Mouse (Mus musculus) intestine, embryonic 16.5 days (tissue): ENCODE measurements around the gene Pkdrej. TPM values are rescaled to one million over a fixed set of nuclear protein-coding genes. Genes with fewer than 3 reads are reported as not detected.

Experiments
- ATAC-seq: fragments of 200-750 bp; cut with Nextera tagmentation; 2 replicates; pipeline ENCODE4 v1.8.0; 2017; ENCODE audit warnings: moderate TSS enrichment, moderate library complexity
- H3K27ac ChIP-seq: fragments of 300-500 bp; sonication (generic); 2 replicates; pipeline ENCODE4 v1.5.1; 2014; ENCODE audit warnings: mild to moderate bottlenecking, low read length
- H3K27me3 ChIP-seq: fragments of 300-500 bp; sonication (generic); replicated peaks from 2 replicates; pipeline ENCODE4 v1.6.1; 2014; ENCODE audit warnings: low read length, control low read depth, mixed read lengths; ENCODE audit not compliant: control insufficient read depth, insufficient read depth
- H3K36me3 ChIP-seq: fragments of 300-500 bp; sonication (generic); 2 replicates; pipeline ENCODE4 v1.6.1; 2014; ENCODE audit warnings: low read length, control low read depth; ENCODE audit not compliant: control insufficient read depth, insufficient read depth
- H3K4me1 ChIP-seq: fragments of 300-500 bp; sonication (generic); 2 replicates; pipeline ENCODE4 v1.6.1; 2014; ENCODE audit warnings: low read length, control low read depth, mixed read lengths; ENCODE audit not compliant: control insufficient read depth, insufficient read depth
- H3K4me2 ChIP-seq: fragments of 300-500 bp; sonication (generic); 2 replicates; pipeline ENCODE4 v1.6.1; 2014; ENCODE audit warnings: low read depth, low read length, control low read depth
- H3K4me3 ChIP-seq: fragments of 300-500 bp; sonication (generic); 2 replicates; pipeline ENCODE4 v1.5.1; 2014; ENCODE audit warnings: mild to moderate bottlenecking, low read length
- H3K9ac ChIP-seq: fragments of 300-500 bp; sonication (generic); 2 replicates; pipeline ENCODE4 v1.6.1; 2014; ENCODE audit warnings: low read depth, low read length
- H3K9me3 ChIP-seq: fragments of 300-500 bp; sonication (generic); 2 replicates; pipeline ENCODE4 v1.6.1; 2016; ENCODE audit warnings: low read length, control low read depth; ENCODE audit not compliant: control insufficient read depth
- WGBS: fragments of 180-500 bp; shearing (Covaris S2); extraction: QIAGEN DNeasy Blood & Tissue Kit; methylation state at CpG from one replicate; pipeline ENCODE4 v1.1.7; 2014; 5-methylcytosine and 5-hydroxymethylcytosine counted together
- polyA plus RNA-seq: library from polyadenylated mRNA; unstranded; fragments of >200 nt; fragmentation: Nextera tagmentation; extraction: Ambion mirVana; gene quantifications from 2 replicates; pipeline ENCODE4 v1.2.1, GENCODE M21; 2015

Gene Pkdrej
- polyA plus RNA-seq, 1 experiment from 2014 or later = 0.17 TPM

DNA sequence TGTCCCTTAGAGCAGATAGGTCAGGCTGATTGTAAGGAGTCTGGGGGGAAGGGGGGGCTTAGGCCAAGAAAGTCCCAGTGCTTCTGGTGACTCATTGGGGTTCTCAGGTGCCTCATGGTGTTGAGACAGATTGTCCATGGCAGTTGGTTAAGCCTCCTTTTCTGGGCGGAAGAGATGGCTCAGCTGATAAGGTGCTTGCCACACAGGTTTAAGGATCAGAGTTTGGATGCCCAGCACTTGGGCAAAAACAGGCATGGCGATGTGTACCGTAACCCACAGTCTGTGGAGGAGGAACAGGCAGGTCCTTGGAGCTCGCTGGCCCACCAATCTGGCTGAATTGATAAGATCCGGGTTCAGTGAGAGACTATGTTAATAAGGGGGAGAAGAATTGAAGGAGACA lies 15.4 kb upstream of the Pkdrej start:
- 0 out of 2 replicates have a peak, but pooled peaks cover 4% of the 10 kb centered on the region for H3K4me1 ChIP-seq
- WGBS = 94% methylated on average over 5 of the region's 5 CpGs
- no peak overlapping the region for H3K4me2 ChIP-seq
- H3K4me3 ChIP-seq = no peak overlapping the region
- no peak for ATAC-seq
- H3K27ac ChIP-seq = no peak overlapping the region
- no peaks in the 10 kb centered on the region for H3K36me3 ChIP-seq
- no peaks in the 10 kb centered on the region for H3K27me3 ChIP-seq
- H3K9ac ChIP-seq = no peak overlapping the region
- H3K9me3 ChIP-seq = no peaks in the 10 kb centered on the region

DNA sequence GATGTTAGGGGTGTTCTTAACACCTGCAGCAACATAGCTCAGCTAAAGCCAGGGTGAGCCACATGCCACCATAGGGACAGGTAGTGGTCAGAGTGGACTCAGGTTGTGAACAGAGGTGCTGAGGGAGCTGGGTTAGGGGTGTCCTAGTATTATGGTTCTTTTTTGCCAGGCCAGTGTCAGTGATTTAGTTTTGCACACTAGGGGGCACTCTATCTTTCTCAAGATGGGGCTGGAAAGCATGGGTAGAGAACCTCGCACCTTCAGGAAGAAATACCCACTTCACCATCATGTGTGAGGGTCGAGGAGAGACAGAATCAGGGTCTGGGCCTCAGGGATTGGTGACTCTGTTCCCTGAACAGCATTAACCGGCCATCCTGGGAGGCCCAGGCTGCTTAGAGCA lies 13.8 kb upstream of the Pkdrej start:
- no peaks in the 10 kb centered on the region for H3K36me3 ChIP-seq
- no peak for ATAC-seq
- H3K9me3 ChIP-seq = no peaks in the 10 kb centered on the region
- no peak overlapping the region for H3K4me3 ChIP-seq
- H3K27me3 ChIP-seq = no peaks in the 10 kb centered on the region
- H3K4me2 ChIP-seq = no peak overlapping the region
- 57% methylated on average over 3 of the region's 3 CpGs for WGBS
- no peak overlapping the region for H3K9ac ChIP-seq
- H3K27ac ChIP-seq = no peak overlapping the region
- peaks cover 8% of the 10 kb centered on the region; the same call in 1 of the 2 replicates for H3K4me1 ChIP-seq

DNA sequence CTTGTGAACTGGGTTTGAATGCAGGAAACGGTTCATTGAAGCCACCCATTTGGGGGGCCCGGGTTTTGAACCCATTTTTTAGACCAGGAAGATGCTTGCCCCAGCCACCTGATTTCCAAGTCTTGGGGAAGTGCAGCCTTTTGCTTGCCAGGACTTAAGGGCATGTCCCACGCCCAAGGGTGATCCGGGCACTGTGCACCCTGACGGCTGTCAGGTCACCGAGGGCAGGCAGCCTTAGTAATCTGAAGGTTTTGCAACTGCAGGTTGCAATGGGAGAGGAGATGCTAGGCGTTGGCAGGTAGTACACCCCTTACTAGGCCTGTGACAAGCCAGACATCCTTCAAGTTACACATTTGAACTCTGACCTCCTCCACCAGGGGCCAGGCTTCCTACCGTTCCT lies 11.1 kb upstream of the Pkdrej start:
- no peaks in the 10 kb centered on the region for H3K9me3 ChIP-seq
- peak; percentile 36 for ATAC-seq
- WGBS = 45% methylated on average over 8 of the region's 8 CpGs
- H3K4me3 ChIP-seq = peak overlapping the region; percentile 58
- H3K27ac ChIP-seq = peak overlapping the region; percentile 65; the same call in 1 of the 2 replicates
- peak overlapping the region; percentile 75 for H3K9ac ChIP-seq
- peaks cover 8% of the 10 kb centered on the region; the same call in 1 of the 2 replicates for H3K4me1 ChIP-seq
- no peaks in the 10 kb centered on the region for H3K36me3 ChIP-seq
- H3K27me3 ChIP-seq = no peaks in the 10 kb centered on the region
- H3K4me2 ChIP-seq = peak overlapping the region; percentile 82

DNA sequence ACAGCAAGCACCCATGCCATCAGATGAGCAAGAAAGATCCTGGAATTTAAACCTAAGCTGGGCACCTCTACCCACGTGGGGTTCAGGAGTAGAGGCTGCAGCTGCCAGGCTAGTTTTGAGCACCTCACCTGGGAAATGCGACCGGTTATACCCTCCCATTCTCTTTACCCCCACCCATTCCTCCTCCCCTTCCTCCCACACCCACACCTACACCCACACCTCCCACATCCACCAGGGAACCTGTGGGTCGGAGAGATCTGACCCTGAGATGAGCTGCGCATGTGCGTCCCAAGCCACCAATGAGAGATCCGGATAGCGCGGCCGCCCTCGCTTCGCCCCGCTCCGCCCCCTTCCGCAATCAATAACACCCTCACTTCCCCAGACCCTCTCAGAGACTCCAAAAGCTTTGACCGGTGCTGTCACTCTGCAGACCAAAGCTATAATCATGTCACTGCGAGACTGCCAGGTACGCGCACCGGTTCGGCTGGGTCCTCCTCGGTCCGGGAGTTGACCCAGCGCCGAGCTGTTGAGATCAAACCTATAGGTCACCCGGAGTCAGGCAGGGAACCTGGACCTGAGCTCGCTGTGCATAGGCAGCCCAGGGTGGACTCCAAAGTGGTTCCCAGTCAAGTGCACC lies 10.5 kb upstream of the Pkdrej start, which contains the start of gene Ttc38:
Gene Ttc38 (plus strand): TSS at position 353 of the 637 bp plus-strand sequence.
- Histone ChIP-seq H3K4me2 (peak within 1 kb of the TSS; percentile 82), H3K4me3 (peak within 1 kb of the TSS; percentile 58), H3K27me3 (no peaks in the 10 kb centered on the region), H3K9ac (peak within 1 kb of the TSS; percentile 75), H3K27ac (peak within 1 kb of the TSS; percentile 65; the same call in 1 of the 2 replicates), H3K4me1 (peaks cover 8% of the 10 kb centered on the region; the same call in 1 of the 2 replicates), H3K9me3 (no peaks in the 10 kb centered on the region), H3K36me3 (no peaks in the 10 kb centered on the region)
- peak; percentile 92 for ATAC-seq
- under 1% methylated on average over 27 of the region's 27 CpGs for WGBS

DNA sequence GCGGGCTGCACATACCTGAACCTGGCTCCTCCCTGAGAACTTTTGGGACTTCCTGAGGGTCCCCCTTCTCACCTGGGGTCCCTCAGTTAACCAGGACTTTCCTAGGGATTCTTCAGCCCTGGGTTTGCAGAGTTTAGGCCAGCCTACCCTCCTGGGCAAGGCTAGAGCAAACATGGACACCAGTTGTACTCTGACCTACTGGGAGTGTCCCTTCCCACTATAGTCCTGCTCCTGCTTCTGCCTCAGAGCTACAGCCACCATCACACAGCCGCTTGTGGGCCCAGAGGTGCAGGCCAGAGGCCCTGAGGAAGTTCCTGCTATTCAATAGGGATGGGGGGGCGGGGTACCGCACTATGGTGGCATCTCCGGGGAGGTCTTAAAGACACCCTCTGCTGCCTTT lies 7.9 kb upstream of the Pkdrej start:
- WGBS = 63% methylated on average over 5 of the region's 5 CpGs
- H3K4me2 ChIP-seq = no peak overlapping the region
- no peaks in the 10 kb centered on the region for H3K36me3 ChIP-seq
- H3K9ac ChIP-seq = no peak overlapping the region
- no peak overlapping the region for H3K4me3 ChIP-seq
- H3K27ac ChIP-seq = no peak overlapping the region
- H3K27me3 ChIP-seq = no peaks in the 10 kb centered on the region
- H3K4me1 ChIP-seq = peaks cover 8% of the 10 kb centered on the region; the same call in 1 of the 2 replicates
- ATAC-seq = 0 out of 2 replicates have a peak, but pooled peaks have one; percentile 44
- no peaks in the 10 kb centered on the region for H3K9me3 ChIP-seq

DNA sequence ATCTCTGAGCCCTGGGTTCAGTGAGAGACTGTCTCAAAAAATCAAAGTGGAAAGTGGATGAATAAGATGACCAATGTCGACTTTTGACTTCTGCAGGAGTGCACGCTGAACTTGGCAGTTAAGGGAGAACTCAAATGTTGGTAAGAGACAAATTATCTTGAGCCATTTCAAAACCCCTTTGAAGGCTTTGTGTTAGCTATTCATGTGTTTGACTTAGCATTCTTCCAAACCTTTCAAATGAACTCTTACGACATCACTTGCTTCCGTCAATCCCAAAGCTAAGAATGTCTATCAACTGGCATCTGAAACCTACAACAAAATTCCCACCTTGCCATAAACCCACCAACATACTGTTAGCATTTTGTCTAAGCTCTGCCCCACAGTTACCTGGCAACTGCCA lies 6.5 kb upstream of the Pkdrej start:
- Histone ChIP-seq H3K36me3 (no peaks in the 10 kb centered on the region), H3K27me3 (no peaks in the 10 kb centered on the region), H3K27ac (no peak overlapping the region), H3K4me3 (no peak overlapping the region), H3K9me3 (no peaks in the 10 kb centered on the region), H3K4me2 (no peak overlapping the region), H3K4me1 (peaks cover 8% of the 10 kb centered on the region; the same call in 1 of the 2 replicates), H3K9ac (no peak overlapping the region)
- WGBS = 83% methylated on average over 4 of the region's 4 CpGs
- no peak for ATAC-seq

DNA sequence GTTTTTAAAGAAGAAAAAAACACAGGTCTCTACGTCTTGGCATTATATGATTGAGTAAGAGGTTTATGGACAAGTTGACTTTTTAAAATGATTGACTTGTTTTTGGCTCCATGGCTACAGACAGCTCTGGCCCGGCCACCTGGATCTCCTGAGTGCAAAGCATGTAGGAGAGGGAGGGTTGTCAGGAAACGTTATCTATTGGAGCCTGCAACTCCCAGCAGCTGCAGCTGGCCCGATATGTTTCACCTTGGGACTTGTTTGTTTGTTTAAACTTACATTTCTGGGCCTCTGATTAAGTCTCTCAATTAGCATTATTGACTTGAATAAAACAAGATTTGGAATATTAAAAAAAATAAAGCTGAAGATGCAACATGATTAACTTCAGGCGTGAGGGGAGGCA lies 5.1 kb upstream of the Pkdrej start:
- Histone ChIP-seq H3K4me3 (no peak overlapping the region), H3K4me1 (peaks cover 4% of the 10 kb centered on the region; the same call in 1 of the 2 replicates), H3K9me3 (no peaks in the 10 kb centered on the region), H3K4me2 (no peak overlapping the region), H3K27ac (no peak overlapping the region), H3K27me3 (no peaks in the 10 kb centered on the region), H3K36me3 (no peaks in the 10 kb centered on the region), H3K9ac (no peak overlapping the region)
- 53% methylated on average over 5 of the region's 5 CpGs for WGBS
- no peak for ATAC-seq

DNA sequence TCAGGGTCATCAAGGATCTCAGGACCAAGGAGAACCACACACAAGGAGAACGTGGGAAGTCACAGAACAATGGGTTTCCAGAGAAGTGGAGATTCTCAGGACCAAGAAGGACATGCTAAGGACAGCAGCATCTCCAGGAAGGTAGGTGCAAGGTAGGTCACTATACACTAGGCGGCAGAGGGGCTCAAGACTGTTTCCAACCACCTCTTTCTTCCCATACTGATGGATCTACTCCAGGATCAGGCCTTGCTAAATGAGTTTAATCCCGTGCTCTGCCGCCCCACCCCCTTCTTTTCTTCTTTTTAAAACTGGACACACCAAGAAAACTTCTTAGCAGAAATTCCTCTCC lies 451 bp upstream of the Pkdrej start:
- no peaks in the 10 kb centered on the region for H3K36me3 ChIP-seq
- no peak overlapping the region for H3K27ac ChIP-seq
- peak; percentile 84 for ATAC-seq
- H3K4me2 ChIP-seq = peak overlapping the region; percentile 99
- peak overlapping the region; percentile 79 for H3K9ac ChIP-seq
- H3K27me3 ChIP-seq = no peaks in the 10 kb centered on the region
- H3K4me3 ChIP-seq = peak overlapping the region; percentile 55
- 18% methylated on average over 4 of the region's 4 CpGs for WGBS
- H3K4me1 ChIP-seq = peaks cover 6% of the 10 kb centered on the region; the same call in 1 of the 2 replicates
- no peaks in the 10 kb centered on the region for H3K9me3 ChIP-seq

DNA sequence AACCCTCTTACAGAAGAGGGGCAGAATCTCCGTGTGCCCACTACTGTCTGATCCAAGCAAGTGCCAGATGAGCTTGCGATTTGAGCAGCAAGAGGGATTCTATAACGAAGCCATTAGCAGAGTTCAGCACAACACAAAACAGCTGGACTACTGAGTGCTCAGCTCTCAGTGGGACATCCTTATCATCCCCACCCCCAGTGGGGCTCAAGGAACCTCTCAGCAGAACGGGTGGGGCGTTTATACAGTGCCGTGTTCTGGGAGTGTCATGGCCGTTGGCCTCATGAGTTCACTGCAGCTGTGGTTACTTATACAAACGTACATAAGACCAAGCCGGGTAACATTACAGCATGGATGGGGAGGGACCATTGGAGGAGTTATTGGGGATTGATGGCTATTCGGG lies 8.1 kb downstream of the Pkdrej start:
- Histone ChIP-seq H3K36me3 (no peaks in the 10 kb centered on the region), H3K4me1 (peaks cover 10% of the 10 kb centered on the region), H3K4me3 (no peak overlapping the region), H3K9me3 (no peaks in the 10 kb centered on the region), H3K4me2 (no peak overlapping the region), H3K27ac (no peak overlapping the region), H3K9ac (no peak overlapping the region), H3K27me3 (no peaks in the 10 kb centered on the region)
- WGBS = 46% methylated on average over 10 of the region's 10 CpGs
- peak; percentile 47 for ATAC-seq
